ENCODE assay signal across 10 mouse cellular contexts in the genomic region with DNA sequence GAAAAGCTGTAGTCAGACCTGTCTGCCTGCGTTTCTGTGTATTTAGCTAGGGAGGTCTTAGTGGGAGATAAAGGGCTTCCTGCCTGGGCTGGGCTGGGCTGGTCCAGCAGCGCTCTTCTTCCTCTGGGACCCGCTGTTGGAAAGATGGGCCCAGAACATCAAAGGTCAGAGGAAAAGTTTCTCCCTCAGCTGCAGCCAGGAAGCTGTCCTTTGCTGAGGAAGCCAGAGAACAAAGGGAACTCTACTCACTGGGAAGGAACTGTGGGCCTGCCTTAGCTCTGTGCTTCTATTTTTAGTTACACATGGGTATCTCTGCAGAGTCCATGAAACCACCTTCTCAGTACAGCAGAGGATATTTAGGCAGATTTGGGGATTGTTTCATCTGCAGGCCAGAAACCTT.
DNase-seq lines count a peak whose midpoint lies in the region; ATAC-seq and TF ChIP-seq lines count a peak whose summit lies in the region.
"Had no signal": no experiment of that assay in that cellular context is flagged by ENCODE, and none has a peak within 500 bp of the region (broad histone marks: within the 10 kb centered on the region; RNA-seq: fewer than 3 reads in every experiment).

No protein-coding gene starts in this region.

- no peak overlapping the region for H3K4me3 ChIP-seq in forebrain, embryonic 10.5 days
- H3K4me3 ChIP-seq in forebrain, embryonic 15.5 days = no peak overlapping the region
- H3K4me3 ChIP-seq in embryonic facial prominence, embryonic 10.5 days = no peak overlapping the region
- no peak overlapping the region for H3K4me3 ChIP-seq in hindbrain, embryonic 14.5 days (replicated peaks; ENCODE audit: low read length)
- H3K4me3 ChIP-seq in thymus, adult 2 months (ENCODE audit: control insufficient read depth, insufficient read depth, low read length) = no peak overlapping the region

- H3K27me3 ChIP-seq in forebrain, embryonic 10.5 days (ENCODE audit: poor library complexity, severe bottlenecking) = no peaks in the 10 kb centered on the region
- no peaks in the 10 kb centered on the region for H3K27me3 ChIP-seq in forebrain, embryonic 15.5 days
- no peaks in the 10 kb centered on the region for H3K27me3 ChIP-seq in embryonic facial prominence, embryonic 10.5 days (replicated peaks; ENCODE audit: low read depth, poor library complexity, severe bottlenecking)
- H3K27me3 ChIP-seq in hindbrain, embryonic 14.5 days (ENCODE audit: control insufficient read depth, insufficient read depth, low read length) = no peaks in the 10 kb centered on the region
- no peaks in the 10 kb centered on the region for H3K27me3 ChIP-seq in thymus, adult 2 months (ENCODE audit: control insufficient read depth, insufficient read depth, low read length)

- ATAC-seq in forebrain, embryonic 15.5 days (replicated peaks) = no peak
- no peak for ATAC-seq in hindbrain, embryonic 14.5 days (ENCODE audit: low FRiP score)

- 70% methylated on average over 3 of the region's 3 CpGs for WGBS in forebrain, embryonic 10.5 days
- 69% methylated on average over 3 of the region's 3 CpGs for WGBS in forebrain, embryonic 15.5 days
- WGBS in embryonic facial prominence, embryonic 10.5 days = 47% methylated on average over 3 of the region's 3 CpGs
- 63% methylated on average over 3 of the region's 3 CpGs for WGBS in hindbrain, embryonic 14.5 days
- whole genome bisulfite sequencing in thymus, adult 2 months = 47% methylated on average over 3 of the region's 3 CpGs

- TF ChIP-seq CTCF in thymus, adult 2 months (IDR thresholded peaks at IDR 0.05; ENCODE audit: borderline replicate concordance, control insufficient read depth, extremely low read depth, insufficient read depth, low read length, poor library complexity) = no peak

- TF ChIP-seq POLR2A in thymus, adult 2 months (IDR thresholded peaks at IDR 0.05; ENCODE audit: control insufficient read depth, extremely low read depth, insufficient read depth, low read length, poor library complexity) = no peak

- no peak overlapping the region for H3K4me2 ChIP-seq in forebrain, embryonic 15.5 days (replicated peaks)
- no peak overlapping the region for H3K4me2 ChIP-seq in hindbrain, embryonic 14.5 days (replicated peaks)

- peak overlapping the region; percentile 25; the same call in 1 of the 2 replicates for H3K27ac ChIP-seq in forebrain, embryonic 10.5 days
- no peak overlapping the region for H3K27ac ChIP-seq in forebrain, embryonic 15.5 days (replicated peaks)
- H3K27ac ChIP-seq in embryonic facial prominence, embryonic 10.5 days (replicated peaks) = peak overlapping the region; percentile 11; the same call in 1 of the 2 replicates
- H3K27ac ChIP-seq in hindbrain, embryonic 14.5 days = peak overlapping the region; percentile 47
- H3K27ac ChIP-seq in thymus, adult 2 months (ENCODE audit: control insufficient read depth, insufficient read depth, low read length) = no peak overlapping the region

- H3K9ac ChIP-seq in forebrain, embryonic 15.5 days (replicated peaks) = no peak overlapping the region
- H3K9ac ChIP-seq in hindbrain, embryonic 14.5 days = no peak overlapping the region

- no peak for DNase-seq in forebrain, embryonic 10.5 days (ENCODE audit: extremely low spot score, low spot score)
- DNase-seq in embryonic facial prominence, embryonic 10.5 days (ENCODE audit: low spot score) = no peak
- no peak for DNase-seq in hindbrain, embryonic 14.5 days (ENCODE audit: low spot score)
- DNase-seq in lung, postnatal 14 days = peak; percentile 16
- no peak for DNase-seq in urinary bladder, postnatal 10 days (ENCODE audit: low spot score)
- DNase-seq in urinary bladder, adult 18-20 months (ENCODE audit: low spot score in 2 of 2) = no peak
- no peak for DNase-seq in thymus, adult 2 months
- DNase-seq: B cell, adult 2 months; right cerebral cortex, postnatal 25 days had no signal

- no peaks in the 10 kb centered on the region for H3K9me3 ChIP-seq in forebrain, embryonic 10.5 days
- H3K9me3 ChIP-seq in forebrain, embryonic 15.5 days = no peaks in the 10 kb centered on the region
- H3K9me3 ChIP-seq in embryonic facial prominence, embryonic 10.5 days = no peaks in the 10 kb centered on the region
- H3K9me3 ChIP-seq in hindbrain, embryonic 14.5 days (ENCODE audit: control insufficient read depth, low read length) = no peaks in the 10 kb centered on the region

- H3K4me1 ChIP-seq in forebrain, embryonic 10.5 days = peaks cover 3% of the 10 kb centered on the region; the same call in 1 of the 2 replicates
- peaks cover 4% of the 10 kb centered on the region for H3K4me1 ChIP-seq in forebrain, embryonic 15.5 days
- peaks cover 10% of the 10 kb centered on the region for H3K4me1 ChIP-seq in embryonic facial prominence, embryonic 10.5 days
- H3K4me1 ChIP-seq in hindbrain, embryonic 14.5 days (replicated peaks; ENCODE audit: control insufficient read depth, insufficient read depth, low read length) = peaks cover 3% of the 10 kb centered on the region; the same call in 1 of the 2 replicates
- H3K4me1 ChIP-seq in thymus, adult 2 months (replicated peaks; ENCODE audit: control insufficient read depth, insufficient read depth, low read length) = peaks cover 5% of the 10 kb centered on the region; the same call in 1 of the 2 replicates

- H3K36me3 ChIP-seq in forebrain, embryonic 10.5 days (replicated peaks) = no peaks in the 10 kb centered on the region
- H3K36me3 ChIP-seq in forebrain, embryonic 15.5 days = no peaks in the 10 kb centered on the region
- no peaks in the 10 kb centered on the region for H3K36me3 ChIP-seq in embryonic facial prominence, embryonic 10.5 days (replicated peaks)
- H3K36me3 ChIP-seq in hindbrain, embryonic 14.5 days (replicated peaks; ENCODE audit: control insufficient read depth, insufficient read depth) = no peaks in the 10 kb centered on the region
- H3K36me3 ChIP-seq in thymus, adult 2 months (ENCODE audit: control insufficient read depth, insufficient read depth, low read length) = no peaks in the 10 kb centered on the region

Comparison
In these comparisons a context has a peak if more than half of its experiments do, and no peak if none do; other contexts are left out.
1. H3K27ac ChIP-seq: peak in forebrain, embryonic 10.5 days (single experiment), embryonic facial prominence, embryonic 10.5 days (single experiment) and hindbrain, embryonic 14.5 days (single experiment); none in forebrain, embryonic 15.5 days (single experiment) and thymus, adult 2 months (single experiment).